Mouse (Mus musculus): ENCODE measurements around the gene Nelfcd.

Nelfcd gene

GRCm38 (mm10) chr2:174436916-174437696 is 21.5 kb downstream of the Nelfcd start:
- in situ Hi-C loops (cut with MboI, MseI), result no loop called here

GRCm38 (mm10) chr2:174437697-174437982 is 22.0 kb downstream of the Nelfcd start:
- in situ Hi-C loops (cut with MboI, MseI), result no loop called here

- in situ Hi-C loops (cut with MboI, MseI), result no loop called here
Measured at GRCm38 (mm10) chr2:174438181-174438580, 22.6 kb downstream of the Nelfcd start.

GRCm38 (mm10) chr2:174438737-174439449 is 23.3 kb downstream of the Nelfcd start, which contains the start of gene Ctsz:
TSS of gene Ctsz (minus strand) at chr2:174439039.
- in situ Hi-C loops (cut with MboI, MseI), result no loop called here

GRCm38 (mm10) chr2:174439450-174439838 is 23.8 kb downstream of the Nelfcd start:
- in situ Hi-C loops (cut with MboI, MseI), result no loop called here

GRCm38 (mm10) chr2:174439961-174440360 is 24.4 kb downstream of the Nelfcd start:
- in situ Hi-C loops (cut with MboI, MseI), result no loop called here

GRCm38 (mm10) chr2:174441898-174442297 is 26.3 kb downstream of the Nelfcd start:
- in situ Hi-C loops (cut with MboI, MseI), result no loop called here

GRCm38 (mm10) chr2:174442460-174442859 is 26.9 kb downstream of the Nelfcd start:
- in situ Hi-C loops (cut with MboI, MseI), result no loop called here

GRCm38 (mm10) chr2:174443046-174443445 is 27.4 kb downstream of the Nelfcd start:
- in situ Hi-C loops (cut with MboI, MseI), result no loop called here

GRCm38 (mm10) chr2:174444359-174444758 is 28.8 kb downstream of the Nelfcd start:
- in situ Hi-C loops (cut with MboI, MseI), result no loop called here

- in situ Hi-C loops (cut with MboI, MseI), result no loop called here
Measured at GRCm38 (mm10) chr2:174445018-174445417, 29.4 kb downstream of the Nelfcd start.

- in situ Hi-C loops (cut with MboI, MseI), result no loop called here
Measured at GRCm38 (mm10) chr2:174446492-174446891, 30.9 kb downstream of the Nelfcd start.

GRCm38 (mm10) chr2:174446905-174447304 is 31.3 kb downstream of the Nelfcd start:
- in situ Hi-C loops (cut with MboI, MseI), result no loop called here

GRCm38 (mm10) chr2:174448405-174448804 is 32.8 kb downstream of the Nelfcd start:
- in situ Hi-C loops (cut with MboI, MseI), result no loop called here

GRCm38 (mm10) chr2:174450353-174450752 is 34.7 kb downstream of the Nelfcd start, which contains the start of gene Tubb1:
TSS of gene Tubb1 (plus strand) at chr2:174450695.
- in situ Hi-C loops (cut with MboI, MseI), result no loop called here

- in situ Hi-C loops (cut with MboI, MseI), result no loop called here
Measured at GRCm38 (mm10) chr2:174453681-174454080, 38.1 kb downstream of the Nelfcd start.

- in situ Hi-C loops (cut with MboI, MseI), result no loop called here
Measured at GRCm38 (mm10) chr2:174459365-174459764, 43.8 kb downstream of the Nelfcd start.

- in situ Hi-C loops (cut with MboI, MseI), result loop anchor here (5.0 to 10.0 kb wide), 2 partner anchors 136 to 799 kb away; no protein-coding TSS in a partner anchor
Measured at GRCm38 (mm10) chr2:174463370-174463769, 47.8 kb downstream of the Nelfcd start.

GRCm38 (mm10) chr2:174463789-174464523 is 48.4 kb downstream of the Nelfcd start, which contains the start of gene Atp5e:
TSS of gene Atp5e (minus strand) at chr2:174464105.
- in situ Hi-C loops (cut with MboI, MseI), result loop anchor here (5.0 to 10.0 kb wide), 2 partner anchors 137 to 799 kb away; no protein-coding TSS in a partner anchor

GRCm38 (mm10) chr2:174470333-174470732 is 54.7 kb downstream of the Nelfcd start:
- in situ Hi-C loops (cut with MboI, MseI), result loop anchor here (5.0 kb wide), 2 partner anchors 52 to 138 kb away; no protein-coding TSS in a partner anchor

- in situ Hi-C loops (cut with MboI, MseI), result loop anchor here (5.0 kb wide), 2 partner anchors 51 to 139 kb away; no protein-coding TSS in a partner anchor
Measured at GRCm38 (mm10) chr2:174470786-174471405, 55.3 kb downstream of the Nelfcd start.
